Mouse (Mus musculus) layer of hippocampus, adult 11-12 months (tissue): ENCODE measurements around the gene Pmpcb.
A peak's percentile ranks its signal among the peaks of the same experiment; 100 is the strongest.

Source experiments
- DNase-seq: peaks from one replicate; pipeline ENCODE4 v3.0.0; 2022; ENCODE audit warnings: low spot score

The Pmpcb gene

DNA sequence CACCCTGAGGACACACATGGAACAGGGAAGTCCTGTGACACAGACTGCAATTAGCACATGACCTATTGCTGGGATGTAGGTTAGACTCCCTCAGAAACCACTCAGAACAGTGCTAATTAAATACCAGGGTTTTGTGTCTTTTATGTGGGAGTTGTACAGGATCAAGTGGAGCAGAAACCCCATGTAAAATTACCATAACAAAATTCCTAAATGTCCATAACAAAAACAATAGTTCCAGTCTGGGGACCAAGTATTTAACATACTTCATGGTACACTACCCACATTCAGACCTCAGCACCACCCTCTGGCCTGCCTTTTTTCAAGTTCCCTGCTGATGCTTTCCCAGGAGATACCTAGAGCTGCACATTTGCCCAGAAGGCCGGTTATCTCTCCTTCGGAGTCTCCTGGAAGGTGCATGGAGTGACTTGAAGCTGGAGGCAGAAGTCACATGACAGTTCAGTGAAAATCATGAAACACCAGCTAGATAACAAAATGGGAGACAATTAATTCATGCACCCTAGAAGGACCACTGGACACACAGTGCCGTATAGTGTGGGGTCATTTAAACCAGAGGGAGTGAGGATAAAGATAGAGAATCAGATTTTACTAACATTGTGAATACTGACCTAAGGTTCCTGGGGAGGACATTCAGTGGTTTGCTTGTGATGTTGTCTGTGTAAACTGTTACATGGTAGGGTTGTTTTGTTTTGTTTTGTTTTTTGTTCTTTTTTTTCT is 4.6 kb upstream of the Pmpcb start:
- no peak for DNase-seq

DNA sequence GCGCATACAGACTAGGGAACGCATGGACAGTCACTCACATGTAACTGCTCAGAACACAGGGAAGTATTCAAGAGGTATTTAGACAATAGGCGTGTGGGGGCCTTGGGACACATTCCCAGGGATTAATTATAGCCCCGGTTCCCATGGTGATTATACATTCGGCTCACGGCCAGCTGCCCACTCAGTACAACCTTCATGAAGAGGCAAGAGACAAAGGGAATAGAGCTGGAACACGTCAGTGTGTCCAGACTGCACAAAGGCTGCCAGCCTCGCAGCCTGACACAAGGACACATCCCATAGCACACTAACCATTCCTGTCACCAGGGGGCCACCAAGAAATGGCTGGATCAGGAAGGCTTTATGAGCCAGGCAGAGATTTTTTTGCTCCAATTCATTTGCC is 4.0 kb upstream of the Pmpcb start:
- peak; percentile 87 for DNase-seq

DNA sequence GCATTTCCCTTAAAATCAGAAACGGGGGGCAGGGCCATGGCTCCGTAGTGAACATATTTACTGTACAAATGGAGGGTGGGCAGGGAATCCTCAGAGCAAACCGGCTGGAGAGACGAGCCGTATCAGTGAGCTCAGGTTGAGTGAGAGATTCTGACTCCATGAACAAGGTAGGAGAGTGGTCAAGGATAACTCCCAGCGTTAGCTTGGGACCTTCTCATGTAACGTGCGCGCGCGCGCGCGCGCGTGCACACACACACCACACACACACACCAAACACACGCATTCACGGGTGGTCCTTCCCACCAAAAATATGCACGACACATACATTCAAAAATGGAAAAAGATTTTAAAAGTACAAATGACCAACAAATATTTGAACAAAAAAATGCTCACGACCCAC is 1.8 kb upstream of the Pmpcb start:
- DNase-seq = no peak

DNA sequence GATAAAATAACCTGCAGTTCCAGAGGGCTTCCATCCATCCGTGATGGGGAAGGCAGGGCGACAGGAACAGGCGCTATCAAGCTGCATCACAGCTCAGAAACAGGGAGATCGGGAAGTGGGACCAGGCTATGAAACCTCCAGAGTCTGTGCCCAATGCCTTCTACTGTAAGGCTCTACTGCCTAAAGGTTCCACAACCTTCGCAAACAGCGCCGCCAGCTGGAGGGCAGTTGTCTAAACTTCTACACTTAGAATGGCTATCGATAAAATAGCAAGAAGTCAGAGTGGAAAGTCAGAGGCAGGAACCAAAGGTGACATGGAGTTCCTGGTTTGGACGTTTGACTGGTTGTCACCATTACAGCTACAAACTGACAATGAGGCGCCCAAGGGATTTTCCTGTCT is 1.4 kb upstream of the Pmpcb start:
- peak; percentile 79 for DNase-seq

DNA sequence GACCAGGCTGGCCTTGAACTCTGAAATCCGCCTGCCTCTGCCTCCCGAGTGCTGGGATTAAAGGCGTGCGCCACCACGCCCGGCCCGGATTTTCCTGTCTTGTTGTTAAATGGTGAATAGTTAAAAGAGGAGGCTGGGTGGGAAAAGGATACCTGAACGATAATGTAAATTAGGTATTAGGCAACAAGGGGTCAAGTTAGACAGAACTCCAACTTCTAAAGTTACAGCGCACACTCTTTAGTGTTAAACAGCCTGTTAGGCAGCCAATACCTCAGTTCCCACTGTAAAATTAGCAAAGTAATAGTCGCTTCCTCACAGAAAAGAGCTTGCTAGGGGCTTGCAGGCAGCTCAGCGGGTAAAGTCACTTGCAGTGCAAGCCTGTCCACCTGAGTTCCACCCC is 895 bp upstream of the Pmpcb start:
- no peak for DNase-seq

DNA sequence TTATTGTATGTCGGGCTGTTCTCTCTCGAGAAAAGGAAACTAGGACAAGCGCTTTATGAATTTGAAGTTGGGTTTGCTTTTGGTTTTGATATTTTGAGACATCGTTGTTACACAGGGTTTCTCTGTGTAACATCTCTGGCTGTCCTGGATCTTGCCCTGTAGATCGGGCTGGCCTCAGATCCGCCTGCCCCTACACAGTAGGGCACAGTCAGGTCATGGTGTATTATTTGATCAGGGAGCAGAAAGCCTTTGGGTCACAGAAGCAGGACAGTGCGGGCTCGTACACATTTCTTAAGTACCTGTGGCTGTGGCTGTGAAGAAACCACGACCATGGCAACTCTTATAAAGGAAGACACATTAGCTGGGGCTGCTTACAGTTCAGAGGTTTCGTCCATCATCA is 679 bp downstream of the Pmpcb start:
- no peak for DNase-seq

DNA sequence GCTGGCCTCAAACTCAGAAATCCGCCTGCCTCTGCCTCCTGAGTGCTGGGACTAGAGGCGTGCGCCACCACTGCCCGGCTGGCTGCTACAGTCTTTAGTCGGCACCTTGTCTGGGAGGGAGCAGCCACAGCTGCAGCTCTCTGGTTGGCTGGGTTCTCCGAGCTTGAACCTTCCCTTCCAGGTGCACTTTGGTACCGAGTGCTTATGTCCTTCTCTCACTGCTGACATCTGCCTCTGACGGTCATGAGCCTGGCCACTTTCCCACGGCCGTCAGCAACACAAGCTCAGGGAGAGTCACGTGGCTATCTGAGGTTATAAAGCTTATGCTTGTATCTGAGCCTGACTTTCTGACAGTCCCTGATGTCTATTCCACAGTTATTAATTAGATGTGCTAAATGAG is 2.2 kb downstream of the Pmpcb start:
- no peak for DNase-seq

DNA sequence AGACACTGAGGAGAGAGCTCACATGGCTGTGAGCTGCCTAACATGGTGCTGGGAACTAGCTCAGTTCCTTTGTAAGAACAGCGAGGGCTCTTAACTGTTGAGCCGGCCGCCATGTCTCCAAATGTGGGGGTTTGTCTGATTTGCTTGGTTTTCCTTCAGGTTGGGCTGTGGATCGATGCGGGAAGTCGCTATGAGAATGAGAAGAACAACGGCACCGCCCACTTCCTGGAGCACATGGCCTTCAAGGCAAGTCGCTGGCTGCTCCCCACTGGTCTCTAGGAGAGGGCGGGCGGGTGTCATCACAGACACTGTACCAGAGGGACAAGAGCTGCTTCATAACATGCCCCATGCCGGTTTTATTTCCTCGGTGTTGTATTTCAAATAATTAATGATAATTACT is 2.9 kb downstream of the Pmpcb start:
- no peak for DNase-seq

DNA sequence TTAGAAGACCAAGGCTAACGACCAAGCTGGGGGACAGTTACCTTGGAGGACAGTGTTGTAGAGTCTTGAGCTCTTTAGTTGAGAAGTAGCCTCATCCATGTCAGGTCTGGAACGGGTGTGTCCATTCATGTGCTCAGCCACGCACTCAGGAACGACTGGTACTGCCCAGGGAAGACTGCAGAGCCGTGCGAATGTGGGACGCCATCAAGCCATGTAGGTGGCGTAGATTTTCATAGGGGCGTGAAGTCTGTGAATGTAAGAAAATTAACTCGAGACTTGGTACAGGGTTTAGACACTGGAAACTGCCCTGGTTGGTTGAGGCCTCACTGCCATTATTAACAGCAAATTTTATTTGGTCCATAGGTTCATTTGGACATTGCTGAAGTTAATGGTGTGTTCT is 6.7 kb downstream of the Pmpcb start:
- no peak for DNase-seq

DNA sequence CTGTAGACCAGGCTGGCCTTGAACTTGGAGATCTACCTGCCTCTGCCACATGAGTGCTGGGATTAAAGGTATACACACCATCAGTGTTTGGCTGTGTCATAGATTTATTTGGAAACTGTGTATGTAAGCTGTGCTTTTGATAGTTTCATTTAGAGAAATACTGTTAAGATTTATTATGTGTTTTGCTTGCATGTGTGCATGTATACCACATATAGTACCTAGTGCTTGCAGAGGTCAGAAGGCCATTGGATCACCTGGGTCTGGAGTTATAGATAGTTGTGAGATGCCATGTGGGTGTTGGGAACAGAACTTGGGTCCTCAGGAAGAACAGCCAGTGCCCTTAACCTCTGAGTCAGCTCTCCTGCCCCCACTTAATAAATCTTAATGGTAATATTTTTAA is 7.7 kb downstream of the Pmpcb start:
- no peak for DNase-seq

DNA sequence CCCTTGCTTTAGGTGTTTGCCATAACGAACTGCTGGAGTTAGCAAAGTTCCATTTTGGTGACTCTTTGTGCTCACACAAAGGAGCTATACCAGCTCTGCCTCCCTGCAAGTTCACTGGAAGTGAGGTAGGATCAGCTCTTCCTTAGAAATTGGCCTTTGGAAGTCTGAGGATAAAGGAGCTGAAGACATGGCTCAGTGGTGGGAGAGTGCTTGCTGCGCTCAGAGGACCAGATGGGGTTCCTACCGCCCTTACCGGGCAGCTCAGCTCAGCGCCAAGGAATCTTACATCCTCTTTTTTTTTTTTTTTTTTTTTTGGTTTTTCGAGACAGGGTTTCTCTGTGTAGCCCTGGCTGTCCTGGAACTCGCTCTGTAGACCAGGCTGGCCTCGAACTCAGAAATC is 9.0 kb downstream of the Pmpcb start:
- no peak for DNase-seq

DNA sequence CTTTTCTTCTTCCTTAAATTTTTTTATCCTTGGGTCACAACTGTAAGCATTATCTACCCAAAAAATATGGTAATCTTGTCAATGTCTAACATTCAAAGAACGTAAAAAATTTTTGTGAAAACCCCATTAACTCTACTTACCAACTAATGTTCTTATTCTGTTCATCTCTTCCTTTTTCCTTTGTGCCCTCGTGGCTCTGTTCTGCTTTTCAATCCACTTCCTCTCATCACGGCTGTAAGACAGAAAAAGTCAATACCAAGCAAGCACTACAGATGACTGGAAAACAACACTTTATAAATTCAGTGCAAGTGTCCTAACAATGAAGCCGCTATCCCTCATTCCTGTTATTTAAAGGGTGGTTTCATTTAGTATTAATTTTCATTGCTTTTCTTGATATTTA is 31.6 kb downstream of the Pmpcb start:
- DNase-seq = no peak

DNA sequence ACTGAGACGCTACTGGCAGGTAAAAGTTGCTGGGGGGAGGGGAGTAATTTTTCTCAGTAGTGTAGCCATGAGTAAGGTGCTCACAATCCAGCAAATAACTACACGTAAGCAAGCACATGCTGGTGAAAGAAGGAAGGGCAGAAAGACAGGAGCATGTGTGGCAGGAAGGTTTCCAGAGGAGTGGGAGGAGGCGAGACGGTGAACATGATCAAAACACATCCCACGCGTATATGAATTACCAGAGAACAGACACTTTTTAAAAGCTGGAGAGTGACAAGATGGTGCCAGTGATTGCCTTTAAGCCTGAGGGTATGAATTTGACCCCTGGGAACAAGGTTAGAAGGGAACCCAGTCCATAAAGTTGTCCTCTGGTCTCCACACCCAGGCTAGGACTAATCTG is 32.9 kb downstream of the Pmpcb start:
- no peak for DNase-seq

DNA sequence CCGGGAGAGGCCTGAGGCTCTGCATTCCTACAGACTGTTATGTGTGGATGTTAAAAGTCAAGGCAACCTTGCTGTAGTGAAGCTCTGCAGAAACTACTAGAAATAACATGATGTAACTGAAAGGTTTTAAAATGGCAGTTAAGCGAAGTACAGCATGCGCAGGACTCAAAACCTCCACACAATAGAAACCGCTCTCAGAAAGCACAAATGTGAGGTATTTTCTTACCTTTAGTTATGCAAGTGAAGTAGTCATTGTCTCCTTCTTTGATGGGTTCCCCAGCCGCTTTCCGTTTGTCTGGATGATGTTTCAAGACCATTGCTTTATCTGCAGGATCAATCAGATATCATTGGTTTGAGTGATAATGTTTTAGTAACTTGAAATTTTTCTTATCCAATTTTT is 39.5 kb downstream of the Pmpcb start:
- DNase-seq = no peak

DNA sequence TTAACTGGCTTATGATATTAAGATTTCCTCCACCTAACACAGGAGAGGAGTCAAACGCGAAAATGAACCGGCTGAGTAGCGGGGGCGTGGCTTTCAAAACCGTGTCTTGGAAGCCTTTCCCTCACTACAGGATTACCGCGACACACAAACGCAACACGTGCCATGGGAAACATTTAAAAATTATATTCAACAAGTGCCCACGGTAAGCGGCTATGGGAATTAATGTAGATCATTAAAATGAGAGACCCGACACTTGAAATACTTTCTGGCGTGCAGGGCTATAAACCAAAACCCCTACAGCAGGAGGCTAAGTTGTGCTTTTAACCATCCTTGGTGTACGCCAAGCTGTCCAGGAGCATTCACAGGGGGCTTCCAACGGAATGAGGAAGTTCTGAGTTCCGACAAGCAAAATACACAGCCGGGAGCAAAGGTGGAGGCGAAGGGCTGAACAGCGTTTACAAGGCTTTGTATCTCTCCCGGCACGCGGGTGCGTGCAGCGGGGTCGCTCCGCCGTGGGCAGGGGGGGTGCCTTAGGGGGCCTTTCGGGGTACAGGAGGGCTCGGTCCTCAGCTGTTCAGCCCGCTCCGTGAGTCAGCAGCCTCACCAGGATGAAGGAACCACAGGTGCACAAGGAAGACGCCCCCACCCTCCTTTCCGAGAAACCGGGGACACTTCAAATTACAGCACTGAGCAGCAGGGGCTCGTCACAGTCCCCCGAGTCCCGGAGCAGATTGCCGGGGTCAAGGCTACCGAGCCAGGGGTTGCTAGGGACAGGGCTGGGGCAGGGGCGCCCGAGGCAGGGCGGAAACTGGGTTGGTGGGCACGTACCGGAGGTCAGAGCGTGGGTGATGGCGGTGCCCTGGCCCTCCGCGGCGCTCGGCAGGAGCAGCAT is 47.5 kb downstream of the Pmpcb start:
- DNase-seq = no peak

DNA sequence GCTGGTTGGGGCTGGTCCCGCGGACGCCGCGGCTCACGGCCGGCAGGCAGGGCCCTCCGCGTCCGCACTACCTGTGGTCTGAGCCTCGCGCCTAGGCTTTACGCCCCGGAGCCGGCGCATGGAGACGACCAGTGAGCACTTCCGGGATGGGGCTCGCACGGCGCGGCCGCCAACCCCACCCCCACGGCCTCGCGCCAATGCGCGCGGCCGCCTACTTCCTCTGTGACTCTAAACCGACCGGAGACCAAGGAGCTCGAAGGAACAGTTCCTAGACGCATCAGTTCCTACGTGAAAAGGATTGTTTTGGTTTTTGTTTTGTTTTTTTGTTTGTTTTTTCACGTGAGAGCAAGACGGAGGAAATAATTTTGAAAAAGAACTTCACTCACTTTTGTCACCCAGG is 48.1 kb downstream of the Pmpcb start, which contains the start of the genes Dnajc2 and Psmc2:
TSS of gene Dnajc2 (minus strand) at position 199 of the 400 bp plus-strand sequence.
TSS of gene Psmc2 (plus strand) at position 231 of the 400 bp plus-strand sequence.
- peak; percentile 92 for DNase-seq

DNA sequence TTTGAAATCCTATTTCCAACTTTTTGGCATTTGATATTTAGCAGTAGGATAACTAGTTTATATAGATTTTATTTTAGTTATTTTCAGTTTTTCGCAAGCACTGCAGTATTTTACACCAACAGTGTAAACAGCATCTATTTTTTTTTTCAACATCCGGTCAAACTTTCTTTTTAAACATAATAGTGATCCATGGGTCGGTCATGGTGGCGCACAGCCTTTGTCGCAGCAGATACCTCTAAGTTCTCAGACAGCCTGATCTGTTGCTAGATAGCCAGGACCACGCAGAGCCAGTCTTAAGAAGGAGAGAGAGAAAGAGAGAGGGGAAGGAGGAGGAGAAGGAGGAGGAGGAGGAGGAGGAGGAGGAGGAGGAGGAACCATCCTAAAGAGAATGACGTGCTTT is 48.8 kb downstream of the Pmpcb start:
- no peak for DNase-seq

DNA sequence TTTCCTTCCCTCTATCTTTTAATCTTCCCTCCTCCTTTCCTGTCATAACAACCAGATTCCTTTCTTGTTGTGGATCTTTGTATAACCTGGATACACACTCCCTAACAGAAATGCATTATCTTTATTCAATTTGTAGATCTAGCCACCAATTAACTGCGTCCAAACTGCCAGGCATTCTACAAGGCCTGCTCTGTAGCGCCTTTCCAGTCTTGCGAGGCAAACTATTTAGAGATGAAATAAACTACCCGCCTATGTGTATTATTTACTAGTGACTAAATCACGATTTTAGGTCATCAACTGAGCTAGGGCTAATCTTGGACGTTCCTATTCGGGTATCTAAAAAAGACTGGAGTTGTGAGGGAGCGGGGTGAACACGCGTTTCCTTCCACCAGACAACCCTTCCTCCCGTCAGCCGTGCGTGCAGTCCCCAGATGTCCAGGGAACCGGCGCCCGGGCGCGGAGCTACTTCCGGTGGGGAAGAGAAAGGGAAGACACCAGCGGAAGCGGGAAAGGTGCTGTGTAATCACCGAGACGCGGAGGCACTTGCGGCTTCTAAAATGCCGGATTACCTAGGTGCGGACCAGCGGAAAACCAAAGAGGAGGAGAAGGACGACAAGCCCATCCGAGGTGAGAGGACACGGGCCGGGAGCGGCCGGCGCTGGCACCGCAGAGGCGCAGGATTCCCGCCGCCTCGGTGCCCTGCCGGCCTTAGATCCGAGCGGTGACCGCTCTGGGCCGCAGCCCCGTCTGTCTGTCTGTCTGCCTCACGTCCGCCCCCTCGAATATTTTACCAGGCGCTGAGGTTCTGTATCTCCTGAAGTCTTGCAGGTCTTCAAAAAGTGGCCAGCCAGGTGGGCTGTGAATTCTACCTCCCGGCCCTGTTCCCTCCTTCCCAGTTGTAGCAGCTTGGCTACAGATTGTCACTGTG is 49.6 kb downstream of the Pmpcb start:
- DNase-seq = peak; percentile 90

DNA sequence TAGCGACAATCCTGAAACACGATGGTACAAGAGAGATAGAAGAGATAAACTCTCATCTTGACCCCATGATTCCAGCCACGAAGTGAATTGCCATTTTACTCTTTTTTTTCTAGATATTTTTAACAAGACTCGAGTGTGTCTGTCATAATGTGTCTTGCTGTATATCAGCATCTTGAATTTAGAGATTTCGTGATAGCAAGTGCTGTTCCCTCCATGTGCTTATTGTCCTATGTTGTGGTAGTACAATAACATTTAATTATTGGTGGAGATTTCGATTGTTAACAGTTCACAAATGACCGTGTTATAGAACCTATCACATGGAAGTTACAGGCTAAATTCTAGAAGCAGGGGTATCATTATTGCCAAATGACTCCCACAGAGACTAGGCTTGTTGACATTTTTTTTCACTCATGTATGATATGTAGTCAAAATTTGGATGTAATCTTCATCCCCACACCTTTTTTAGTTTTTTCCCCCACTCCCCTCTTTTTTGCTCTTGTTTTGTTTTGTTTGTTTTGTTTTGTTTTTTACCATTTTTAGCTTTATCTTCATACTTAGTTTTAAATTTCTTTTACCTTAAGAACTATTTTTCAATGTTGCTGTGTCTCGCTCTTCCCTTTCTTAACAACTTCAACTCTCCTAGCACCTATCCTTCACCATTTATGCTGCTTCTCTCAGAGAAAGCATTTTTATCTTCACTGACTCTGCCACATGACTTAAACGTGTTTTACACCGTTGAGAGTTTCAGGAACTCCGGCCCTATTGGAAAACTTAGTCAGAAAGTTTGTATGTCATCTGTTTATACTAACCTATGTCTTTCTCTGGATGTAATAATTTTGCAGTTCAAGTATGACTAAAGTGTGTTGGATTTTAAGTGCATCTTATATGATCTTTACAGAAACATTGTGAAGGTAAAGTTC is 50.5 kb downstream of the Pmpcb start:
- no peak for DNase-seq

DNA sequence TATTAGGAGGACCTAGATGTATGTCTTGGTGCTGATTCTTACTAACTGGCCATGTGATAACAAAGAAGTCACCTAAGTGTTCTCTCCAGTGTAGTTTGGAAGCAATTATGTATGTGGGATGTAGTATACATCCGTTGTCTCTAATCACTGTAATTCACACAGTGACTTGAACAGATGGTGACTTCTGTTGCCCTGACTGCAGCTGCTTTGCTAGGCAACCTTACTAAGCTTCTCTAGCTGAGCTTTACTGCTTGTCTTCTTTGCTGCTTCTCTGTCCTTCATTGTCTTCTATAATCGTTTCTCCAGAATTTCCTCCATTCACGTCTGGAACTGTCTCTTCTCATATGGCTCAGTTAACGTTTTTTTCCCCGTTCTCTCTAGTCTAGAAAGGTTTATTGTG is 52.1 kb downstream of the Pmpcb start:
- peak; percentile 24 for DNase-seq

DNA sequence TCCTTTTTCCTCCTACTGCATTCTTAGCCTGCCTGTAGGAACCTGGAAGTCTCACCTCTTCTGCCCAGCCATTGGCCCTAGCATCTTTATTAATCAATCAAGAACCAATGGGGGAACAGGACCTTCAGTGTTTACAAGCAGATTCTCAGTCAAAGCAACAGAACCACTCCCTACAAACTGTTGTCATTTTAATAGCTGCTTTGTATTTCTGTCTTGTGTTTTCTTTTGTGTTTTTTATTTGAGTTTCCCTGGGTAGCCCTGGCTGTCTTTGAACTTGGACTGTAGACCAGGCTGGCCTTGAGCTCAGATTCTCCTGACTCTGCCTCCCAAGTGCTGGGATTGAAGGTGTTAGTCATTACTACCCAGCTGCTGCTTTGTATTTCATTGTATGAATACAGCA is 55.2 kb downstream of the Pmpcb start:
- no peak for DNase-seq
